Mouse (Mus musculus) hindbrain, postnatal 0 days (tissue): Measurements from ENCODE around the gene En2. TPM values are rescaled to one million over a fixed set of nuclear protein-coding genes. Genes with fewer than 3 reads are reported as not detected.

Experiments
- ATAC-seq: fragments of 200-750 bp; cut with Nextera tagmentation; 2 replicates; pipeline ENCODE4 v1.8.0; 2017; ENCODE audit warnings: mild to moderate bottlenecking, moderate TSS enrichment, moderate library complexity
- DNase-seq: peaks from one replicate; pipeline ENCODE4 v3.0.0-alpha.2; 2015; ENCODE audit warnings: low spot score
- H3K27ac ChIP-seq: fragments of 300-500 bp; sonication (generic); 2 replicates; pipeline ENCODE4 v1.5.1; 2014; ENCODE audit warnings: mild to moderate bottlenecking
- H3K27me3 ChIP-seq: fragments of 300-500 bp; sonication (generic); 2 replicates; pipeline ENCODE4 v1.6.1; 2014; ENCODE audit warnings: low read length, mixed read lengths; ENCODE audit not compliant: insufficient read depth
- H3K36me3 ChIP-seq: fragments of 300-500 bp; sonication (generic); 2 replicates; pipeline ENCODE4 v1.6.1; 2014; ENCODE audit warnings: low read length, mixed read lengths; ENCODE audit not compliant: insufficient read depth
- H3K4me1 ChIP-seq: fragments of 300-500 bp; sonication (generic); 2 replicates; pipeline ENCODE4 v1.6.1; 2014; ENCODE audit warnings: antibody characterized with exemption, low read length, mixed read lengths; ENCODE audit not compliant: insufficient read depth
- H3K4me2 ChIP-seq: fragments of 300-500 bp; sonication (generic); 2 replicates; pipeline ENCODE4 v1.6.1; 2014; ENCODE audit warnings: low read depth, mild to moderate bottlenecking, low read length, moderate library complexity, mixed read lengths
- H3K4me3 ChIP-seq: fragments of 300-500 bp; sonication (generic); 2 replicates; pipeline ENCODE4 v1.5.1; 2014; ENCODE audit warnings: low read length
- H3K9ac ChIP-seq: fragments of 300-500 bp; sonication (generic); replicated peaks from 2 replicates; pipeline ENCODE4 v1.6.1; 2014; ENCODE audit warnings: mild to moderate bottlenecking, low read length, moderate library complexity, mixed read lengths
- H3K9me3 ChIP-seq: fragments of 300-500 bp; sonication (generic); 2 replicates; pipeline ENCODE4 v1.6.1; 2016; ENCODE audit warnings: low read length, mixed read lengths
- CTCF ChIP-seq: IDR thresholded peaks from 2 replicates; pipeline ENCODE4 v1.5.1; 2016; ENCODE audit warnings: antibody characterized with exemption, control low read depth, low read depth
- WGBS: fragments of 180-500 bp; shearing (Covaris S2); extraction: QIAGEN DNeasy Blood & Tissue Kit; methylation state at CpG from one replicate; pipeline ENCODE4 v1.1.7; 2014; 5-methylcytosine and 5-hydroxymethylcytosine counted together
- polyA plus RNA-seq: library from polyadenylated mRNA; unstranded; fragments of >200 nt; fragmentation: Nextera tagmentation; extraction: Ambion mirVana; gene quantifications from 2 replicates; pipeline ENCODE4 v1.2.1, GENCODE M21; 2015
- total RNA-seq: library from RNA; depleted of rRNA; stranded (reverse); fragments of >200 nt; gene quantifications from 2 replicates; pipeline ENCODE4 v1.2.3, GENCODE M21; 2014; rRNA removed

En2 gene
- total and polyA plus RNA-seq, 2 experiments from 2014 or later, result 1.1 to 33.8 TPM

DNA sequence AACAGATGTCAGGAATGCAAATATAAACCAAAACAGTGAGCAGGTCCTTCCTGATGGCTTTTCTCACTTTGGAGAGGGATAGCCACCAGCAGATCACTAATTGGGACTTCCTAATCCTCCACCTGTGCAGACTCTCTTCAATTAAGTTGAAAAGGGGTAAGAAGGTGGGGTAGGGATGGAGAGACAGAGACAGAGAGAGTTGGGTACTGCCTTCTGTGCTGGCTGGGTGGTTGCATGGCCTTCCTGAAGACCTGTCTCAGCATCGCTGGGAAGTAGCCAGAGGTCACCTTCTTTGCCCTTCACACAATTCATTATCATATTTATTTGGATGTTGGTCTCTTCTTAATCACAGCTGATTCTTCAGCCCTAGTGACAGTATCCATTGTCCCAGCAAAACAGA, 54.1 kb downstream of the En2 start:
- Histone ChIP-seq H3K4me1 (no peaks in the 10 kb centered on the region), H3K9me3 (no peaks in the 10 kb centered on the region), H3K36me3 (no peaks in the 10 kb centered on the region), H3K4me2 (no peak overlapping the region), H3K27me3 (no peaks in the 10 kb centered on the region), H3K4me3 (no peak overlapping the region), H3K27ac (no peak overlapping the region), H3K9ac (no peak overlapping the region)
- 78% methylated on average over 1 of the region's 1 CpGs for WGBS
- no peak for TF ChIP-seq CTCF
- ATAC-seq (no peak), DNase-seq (no peak)

Other genes starting within 250 kb of the En2 start
- 159 and 183 TPM in 2 replicates for gene Insig1, start 94.3 kb upstream of the En2 start, total RNA-seq
- gene Insig1, start 94.3 kb upstream of the En2 start, polyA plus RNA-seq, result 100.0 and 102 TPM in 2 replicates
- 43.9 and 45.6 TPM in 2 replicates for gene Cnpy1, start 80.1 kb downstream of the En2 start, total RNA-seq
- gene Cnpy1, start 80.1 kb downstream of the En2 start, polyA plus RNA-seq, result 31.7 and 36.9 TPM in 2 replicates
- 34.3 and 46.8 TPM in 2 replicates for gene Rbm33, start 151.4 kb downstream of the En2 start, total RNA-seq
- 13.2 and 14.9 TPM in 2 replicates for gene Rbm33, start 151.4 kb downstream of the En2 start, polyA plus RNA-seq